Mouse (Mus musculus) frontal cortex, postnatal 10 days (tissue): Measurements from ENCODE around the gene Zc3h15.
"Not testable (repeated sequence)": the region's sequence is repeated elsewhere in the genome, so short reads cannot be mapped to it uniquely, and the experiment has no call there.

Experiments
- DNase-seq, 2 experiments: peaks; one replicate each; pipeline ENCODE4 v3.0.0; 2022; ENCODE audit warnings: low spot score in 2 of 2, mixed read lengths in 1 of 2

Zc3h15 gene

DNA sequence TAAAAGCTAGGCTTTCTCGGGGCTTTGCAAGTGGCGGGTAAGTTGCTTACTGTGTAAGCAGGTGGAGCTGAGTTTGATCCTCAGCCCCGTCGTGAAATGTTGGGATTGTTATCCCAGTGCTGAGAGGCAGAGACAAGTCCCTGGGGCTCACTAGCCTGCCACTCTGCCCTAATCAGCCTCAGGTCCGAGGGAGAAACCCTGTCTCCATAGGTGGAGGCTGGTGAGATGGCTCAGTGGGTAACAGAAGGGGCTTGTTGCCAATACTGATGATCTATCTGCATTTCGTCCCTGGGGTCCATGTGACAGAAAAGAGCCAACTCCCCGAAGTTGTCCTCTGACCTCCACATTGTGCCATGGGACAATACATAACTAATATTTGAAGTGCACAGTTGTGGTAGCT, 30.2 kb downstream of the Zc3h15 start:
- no peak for DNase-seq

DNA sequence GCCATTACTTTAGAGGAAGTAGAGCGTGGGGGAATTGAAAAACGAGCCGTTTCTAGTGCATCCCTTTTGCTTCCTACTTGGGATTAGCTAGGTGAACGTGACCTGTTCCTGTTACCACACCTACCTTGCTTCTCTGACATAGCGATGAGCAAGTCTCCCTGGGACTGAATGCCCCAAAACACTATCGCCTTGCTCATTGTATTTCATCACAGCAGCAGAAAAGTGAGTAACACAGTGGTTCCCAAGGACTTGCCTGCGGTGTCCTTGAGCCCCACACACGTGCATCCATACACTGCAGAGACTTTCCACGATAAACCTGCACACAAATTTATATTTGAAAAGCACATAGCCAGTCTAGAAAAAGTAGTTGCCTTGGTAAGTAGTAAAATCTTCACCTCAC, 30.7 kb downstream of the Zc3h15 start:
- DNase-seq = no peak

DNA sequence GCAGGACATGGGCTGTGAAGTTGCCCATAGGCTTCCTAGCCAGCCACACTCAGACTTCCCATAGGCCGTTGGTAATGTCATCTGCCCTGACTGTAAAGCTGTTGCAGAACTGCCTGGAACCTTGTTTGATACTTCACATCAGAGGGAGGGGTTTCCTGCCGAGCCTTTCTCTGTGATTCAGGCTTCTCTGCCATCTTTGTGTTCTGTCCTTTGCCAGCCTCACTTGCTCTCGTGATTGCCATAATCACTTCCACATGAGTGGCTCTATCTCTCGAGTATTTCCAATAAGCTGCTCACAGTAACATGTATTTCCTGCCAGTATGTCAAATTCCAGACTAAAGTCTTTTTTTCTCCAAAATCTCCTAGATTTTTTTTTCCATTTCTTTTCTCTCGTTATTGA, 31.4 kb downstream of the Zc3h15 start:
- no peak for DNase-seq

DNA sequence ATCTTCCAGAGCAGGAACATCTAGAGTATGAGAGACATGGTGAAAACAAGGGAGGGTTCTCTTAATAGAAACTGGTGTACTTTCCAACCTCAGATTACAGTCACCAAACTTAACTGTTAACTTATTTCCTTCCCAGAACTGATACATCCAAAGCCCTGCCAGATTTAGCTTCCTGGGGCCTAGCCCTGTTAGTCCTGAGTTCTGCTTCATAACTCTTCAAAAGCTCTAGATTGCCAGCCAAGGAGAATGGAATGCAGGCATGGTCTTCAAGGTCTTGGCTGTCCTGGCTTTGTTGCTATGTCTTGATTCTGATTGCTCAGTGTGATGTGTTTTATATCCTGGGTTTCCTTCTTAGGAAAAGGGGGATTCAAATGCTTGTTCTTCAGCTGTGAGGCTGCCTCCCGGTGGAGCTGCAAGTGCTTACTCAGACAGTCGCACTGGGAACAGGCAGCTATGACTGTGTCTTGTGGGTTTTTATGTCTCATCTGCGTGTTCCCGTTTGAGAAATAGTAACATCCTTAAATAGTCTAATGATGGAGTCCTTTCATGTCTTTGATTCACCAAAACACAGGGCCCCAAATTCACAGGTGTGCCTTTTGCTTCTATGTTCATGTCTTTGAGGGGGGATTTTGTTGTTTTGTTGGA, 32.1 kb downstream of the Zc3h15 start:
- no peak for DNase-seq

DNA sequence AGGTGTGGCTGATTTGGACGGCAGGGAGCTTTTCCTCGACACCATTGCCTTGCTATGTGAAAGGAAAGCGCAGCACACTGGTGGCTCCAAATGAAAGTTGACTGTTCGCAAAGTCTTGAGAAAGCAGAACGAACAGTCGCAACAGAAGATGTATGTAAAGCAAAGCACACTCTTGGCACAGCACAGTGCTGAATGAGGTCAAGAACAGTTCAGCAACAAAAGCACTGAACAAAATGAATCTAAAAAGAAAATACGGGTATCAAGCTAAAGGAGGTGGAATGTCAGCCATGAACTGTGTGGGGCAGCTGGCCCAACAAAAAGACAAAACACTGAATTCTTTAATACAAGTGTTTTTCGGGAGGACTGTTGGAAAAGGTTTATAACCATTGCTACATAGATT, 37.1 kb downstream of the Zc3h15 start:
- no peak for DNase-seq

DNA sequence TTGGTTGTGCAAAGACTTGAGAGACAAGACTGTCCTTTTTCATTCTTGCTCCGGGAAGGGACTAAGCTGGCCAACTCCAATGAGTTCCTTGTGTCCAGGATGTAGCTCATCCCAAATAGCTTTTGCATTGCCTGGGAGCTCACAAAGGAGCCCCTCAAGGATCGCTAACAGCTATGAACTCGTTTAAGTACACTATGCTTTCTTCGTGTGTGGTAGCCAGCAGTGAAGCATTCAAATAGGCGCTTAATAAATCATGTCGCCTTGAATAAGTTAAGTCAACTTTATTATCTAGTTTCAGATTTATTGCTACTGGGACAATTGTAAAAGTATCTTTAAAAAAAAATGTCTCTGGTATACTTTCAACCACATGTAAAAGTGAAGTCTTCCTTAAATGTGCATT, 37.5 kb downstream of the Zc3h15 start:
- DNase-seq = no peak

DNA sequence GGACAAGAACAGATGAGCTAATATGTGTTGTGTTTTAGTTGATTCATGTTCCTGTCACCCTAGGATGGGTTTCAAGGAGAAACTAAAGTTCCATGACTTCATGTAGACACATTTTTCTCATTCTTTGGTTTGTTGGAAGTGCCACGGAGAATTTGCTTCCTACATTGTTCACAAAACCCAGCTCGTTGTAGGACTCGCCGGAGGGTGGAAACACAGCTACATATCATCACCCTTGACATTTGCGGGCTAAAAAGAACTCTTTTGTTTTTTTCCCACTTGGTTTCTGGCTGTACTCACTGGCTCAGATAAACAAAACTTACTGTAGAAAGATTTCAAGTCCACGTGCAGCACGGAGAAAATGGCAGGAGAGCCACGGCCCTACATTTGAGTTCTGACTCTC, 38.0 kb downstream of the Zc3h15 start:
- DNase-seq = no peak

DNA sequence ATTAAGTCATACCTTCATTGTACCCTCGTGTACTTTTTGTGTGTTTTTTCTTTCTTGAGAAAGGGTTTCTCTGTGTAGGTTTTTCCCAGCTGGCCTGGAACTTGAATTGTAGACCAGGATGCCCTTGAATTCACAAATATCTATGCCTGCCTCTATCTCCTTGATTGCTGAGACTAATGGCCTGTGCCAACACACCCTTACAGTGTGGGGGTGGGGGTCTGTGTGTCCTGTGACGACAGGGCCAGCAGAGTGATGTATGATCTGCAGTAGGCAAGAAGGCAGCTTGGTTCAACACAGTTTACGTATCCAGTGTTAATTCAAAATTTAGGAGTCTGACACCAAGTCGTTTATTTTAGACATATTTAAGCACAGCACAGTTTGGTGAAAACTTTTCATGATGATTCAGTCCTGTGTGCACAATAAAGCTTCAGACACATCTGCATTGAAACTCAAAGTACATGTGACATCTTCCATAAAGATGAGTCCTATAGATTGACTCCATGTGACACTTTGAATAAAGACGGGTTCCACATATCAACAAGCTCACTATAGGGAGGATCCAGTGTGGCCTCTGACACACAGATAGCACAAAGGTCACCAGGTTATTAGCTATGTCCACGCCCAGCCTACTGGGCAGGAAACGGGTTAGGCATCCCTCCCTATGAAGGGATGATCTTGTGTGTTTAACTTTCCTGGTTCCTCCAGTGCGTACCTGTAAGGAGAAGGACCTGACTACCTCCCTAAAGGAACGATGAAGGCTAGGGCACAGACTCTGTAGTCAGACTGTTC, 39.7 kb downstream of the Zc3h15 start:
- DNase-seq = no peak

DNA sequence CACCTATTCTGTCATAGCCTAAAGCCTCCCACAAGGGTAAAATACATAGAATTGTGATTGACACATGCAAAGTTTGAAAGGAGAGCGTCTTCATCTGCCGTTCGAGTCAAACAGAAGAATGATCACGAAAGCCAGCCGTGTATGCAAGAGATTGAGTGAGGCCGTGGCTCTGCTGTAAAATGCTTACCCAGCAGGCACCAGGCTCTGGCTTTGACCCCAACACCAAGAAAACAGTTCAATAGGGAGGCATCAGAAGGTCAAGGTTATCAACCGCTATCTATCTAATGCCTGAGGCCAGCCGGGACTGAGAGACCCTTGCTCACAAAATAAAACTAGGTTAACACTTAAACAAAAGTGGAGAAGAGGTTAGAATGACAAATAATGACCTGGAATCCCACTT, 40.5 kb downstream of the Zc3h15 start:
- DNase-seq = no peak

DNA sequence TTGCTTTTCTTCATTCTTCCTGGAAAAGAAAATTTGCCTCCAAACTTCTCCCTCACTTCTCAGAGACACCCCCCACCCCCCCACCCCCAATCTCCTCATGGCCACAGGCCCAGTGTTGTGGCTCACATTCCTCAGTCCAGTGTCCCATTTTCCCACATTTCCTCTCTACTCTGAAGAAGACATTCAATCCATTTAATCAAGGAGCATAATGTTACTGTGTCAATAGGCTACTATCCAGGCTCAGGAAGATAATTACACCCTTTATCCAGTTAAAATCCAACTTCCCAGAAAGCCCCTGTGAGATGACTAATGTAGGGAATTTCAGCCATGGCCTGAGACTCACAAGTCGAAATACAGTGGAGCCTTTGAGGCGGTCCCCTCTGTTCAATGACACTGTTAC, 46.1 kb downstream of the Zc3h15 start:
- DNase-seq = no peak

DNA sequence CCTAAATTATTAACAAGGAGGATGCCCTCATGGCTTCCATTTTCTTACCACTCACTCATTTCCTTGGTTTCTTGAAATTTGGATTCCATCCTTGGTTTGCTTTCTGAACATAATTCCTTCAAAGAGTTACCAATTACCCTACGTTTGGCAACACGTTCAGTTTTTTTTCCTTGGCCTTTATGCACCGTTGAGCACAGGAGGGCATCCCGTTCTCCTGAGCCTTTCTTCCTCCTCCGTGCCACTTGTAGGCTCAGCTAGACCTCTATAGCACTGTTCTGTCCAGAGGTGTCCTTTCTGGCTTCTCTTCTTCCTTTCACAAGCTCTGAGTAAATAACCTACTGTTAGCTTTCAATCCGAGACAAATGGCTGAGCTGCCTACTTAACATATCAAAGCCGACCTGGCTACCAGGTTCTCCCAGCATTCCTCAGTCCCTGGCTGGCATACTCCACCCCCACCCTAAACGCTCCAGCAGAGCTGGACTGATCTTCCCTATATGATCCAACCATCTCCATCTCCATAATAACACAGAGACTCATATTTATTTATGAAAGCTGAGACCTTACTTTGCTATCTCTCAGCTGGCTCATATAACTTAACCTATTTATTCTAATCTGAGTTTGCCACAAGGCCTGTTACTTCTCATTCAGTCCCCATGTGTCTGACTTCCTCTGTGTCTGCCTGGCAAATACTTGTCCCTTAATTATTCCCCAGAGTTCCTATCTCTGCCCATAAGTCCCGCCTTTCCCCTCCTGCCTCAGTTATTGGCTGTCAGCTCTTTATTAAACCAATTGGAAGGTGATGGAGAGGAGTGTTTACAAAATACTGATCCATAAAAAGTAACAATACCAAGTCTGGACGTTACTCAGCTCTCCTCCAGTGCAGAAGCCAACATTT, 48.7 kb downstream of the Zc3h15 start:
- DNase-seq = no peak

DNA sequence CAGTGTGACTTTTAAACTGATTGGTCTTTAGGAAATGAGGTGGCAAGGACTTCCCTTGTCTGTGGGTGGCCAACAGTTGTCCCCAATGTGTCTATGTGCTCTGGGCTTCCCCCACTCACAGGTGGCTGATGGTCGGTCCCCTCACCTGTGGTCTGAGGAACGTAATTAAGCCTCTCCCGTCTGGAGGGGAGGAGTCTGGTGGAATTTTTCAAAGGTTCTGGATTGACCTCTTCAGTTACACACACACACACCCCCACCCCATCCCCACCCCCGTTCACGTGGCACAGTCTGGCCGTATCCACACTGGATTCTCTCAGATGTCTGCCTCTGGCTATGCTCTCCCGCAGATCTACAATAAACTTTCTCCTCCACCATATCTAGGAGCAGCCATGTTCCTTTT, 49.8 kb downstream of the Zc3h15 start:
- DNase-seq = no peak

DNA sequence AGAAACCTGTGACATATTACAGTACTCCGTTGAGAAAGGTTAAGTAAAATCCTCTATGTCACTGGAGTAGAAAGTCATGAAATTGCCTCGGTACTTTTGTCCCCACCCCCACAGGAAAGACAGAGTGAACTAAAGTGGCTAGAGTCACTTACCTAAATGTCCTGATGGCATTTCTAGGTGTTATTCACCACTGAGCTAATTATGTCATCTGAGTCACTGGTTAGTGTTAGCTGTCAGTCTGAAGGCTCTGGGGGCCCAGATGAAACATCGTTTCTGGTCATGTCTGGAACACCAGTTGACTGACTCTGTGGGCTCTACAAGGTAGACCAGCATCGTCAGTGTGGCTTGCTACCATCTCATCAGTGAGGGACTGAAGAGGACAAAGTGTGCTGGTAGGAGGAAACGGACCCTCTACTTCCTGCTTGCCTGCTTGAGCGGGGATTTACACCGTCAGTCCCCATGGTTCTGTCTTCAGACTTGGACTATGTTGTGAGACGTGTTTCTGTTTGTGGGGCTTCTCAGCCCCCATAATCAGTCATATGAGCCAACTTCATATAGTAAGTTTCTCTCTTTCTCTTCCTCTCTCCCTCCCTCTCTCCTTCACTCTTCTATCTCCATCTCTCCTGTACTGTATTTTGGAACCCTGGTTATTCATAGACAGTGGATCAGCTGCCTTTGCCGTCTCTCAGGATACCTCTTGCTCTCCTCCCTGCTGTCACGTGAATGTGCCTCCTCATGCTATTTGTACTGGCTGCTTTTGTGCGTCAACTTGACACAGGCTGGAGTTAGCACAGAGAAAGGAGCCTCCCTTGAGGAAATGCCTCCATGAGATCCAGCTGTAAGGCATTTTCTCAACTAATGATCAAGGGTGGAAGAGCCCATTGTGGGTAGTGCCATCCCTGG, 51.4 kb downstream of the Zc3h15 start:
- no peak for DNase-seq

DNA sequence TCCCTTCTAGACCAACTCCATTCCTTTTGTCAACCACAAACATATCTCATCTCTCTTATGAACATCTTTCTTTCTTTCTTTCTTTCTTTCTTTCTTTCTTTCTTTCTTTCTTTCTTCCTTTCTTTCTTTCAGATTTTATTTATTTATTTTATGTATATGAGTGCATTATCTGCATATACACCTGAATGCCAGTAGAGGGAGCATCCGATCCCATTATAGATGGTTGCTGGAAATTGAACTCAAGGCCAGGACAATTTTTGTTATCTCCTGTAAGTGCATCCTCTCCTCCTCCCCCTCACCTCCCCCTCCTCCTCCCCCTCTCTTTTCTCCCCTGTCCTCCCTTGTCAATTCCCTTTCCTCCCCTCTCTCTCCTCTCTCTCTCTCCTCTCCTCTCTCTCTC, 54.2 kb downstream of the Zc3h15 start:
- no peak for DNase-seq

DNA sequence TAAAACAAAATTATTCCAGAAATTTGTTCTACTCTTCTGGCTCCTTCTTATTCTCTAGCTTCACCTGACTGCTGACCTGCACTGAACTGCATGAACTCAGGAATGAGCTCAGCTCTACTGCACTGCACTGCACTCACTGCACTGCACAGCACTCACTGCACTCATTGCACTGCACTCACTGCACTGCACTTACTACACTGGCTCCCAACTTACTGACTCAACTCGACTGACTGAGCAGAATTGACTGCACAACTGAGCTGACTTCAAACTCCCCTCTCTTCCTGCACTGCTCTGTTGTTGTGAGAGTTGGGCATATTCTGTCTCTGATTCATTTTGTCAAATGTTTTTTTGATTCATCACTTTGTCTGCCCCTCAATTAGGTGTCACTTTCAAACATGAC, 55.1 kb downstream of the Zc3h15 start:
- no peak for DNase-seq

DNA sequence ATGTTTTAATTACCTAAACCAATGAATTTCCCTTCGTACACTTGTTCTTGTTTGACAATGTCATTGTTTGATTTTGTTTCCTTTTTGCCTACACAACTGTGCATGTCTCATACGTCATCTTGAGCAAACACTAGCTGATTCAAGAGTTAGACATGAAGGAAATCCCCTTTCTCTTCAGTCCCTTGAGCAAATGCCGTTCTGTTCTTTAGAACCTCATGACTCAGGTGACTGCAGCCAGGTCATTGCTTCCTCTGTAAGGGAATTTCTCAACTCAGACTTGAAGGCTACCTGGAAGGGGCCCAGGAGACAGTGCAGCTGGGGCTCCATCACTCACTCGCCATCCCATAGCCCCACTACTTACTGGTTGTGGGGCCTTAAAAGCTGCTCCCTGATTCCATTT, 56.4 kb downstream of the Zc3h15 start:
- no peak for DNase-seq

DNA sequence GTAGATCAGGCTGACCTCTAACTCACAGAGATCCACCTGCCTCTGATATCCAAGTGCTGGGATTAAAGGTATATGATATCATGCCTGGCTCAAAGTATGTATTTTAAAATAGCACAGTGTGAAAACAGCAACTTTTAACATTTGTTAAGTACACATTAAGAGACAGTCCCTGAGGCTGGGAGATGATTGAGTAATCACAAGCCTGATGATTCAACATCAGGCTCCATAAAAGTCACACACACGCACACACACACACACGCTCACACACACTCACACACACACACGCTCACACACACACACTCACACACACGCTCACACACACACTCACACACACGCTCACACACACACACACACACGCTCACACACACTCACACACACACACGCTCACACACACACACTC, 58.2 kb downstream of the Zc3h15 start:
- DNase-seq = no peak

DNA sequence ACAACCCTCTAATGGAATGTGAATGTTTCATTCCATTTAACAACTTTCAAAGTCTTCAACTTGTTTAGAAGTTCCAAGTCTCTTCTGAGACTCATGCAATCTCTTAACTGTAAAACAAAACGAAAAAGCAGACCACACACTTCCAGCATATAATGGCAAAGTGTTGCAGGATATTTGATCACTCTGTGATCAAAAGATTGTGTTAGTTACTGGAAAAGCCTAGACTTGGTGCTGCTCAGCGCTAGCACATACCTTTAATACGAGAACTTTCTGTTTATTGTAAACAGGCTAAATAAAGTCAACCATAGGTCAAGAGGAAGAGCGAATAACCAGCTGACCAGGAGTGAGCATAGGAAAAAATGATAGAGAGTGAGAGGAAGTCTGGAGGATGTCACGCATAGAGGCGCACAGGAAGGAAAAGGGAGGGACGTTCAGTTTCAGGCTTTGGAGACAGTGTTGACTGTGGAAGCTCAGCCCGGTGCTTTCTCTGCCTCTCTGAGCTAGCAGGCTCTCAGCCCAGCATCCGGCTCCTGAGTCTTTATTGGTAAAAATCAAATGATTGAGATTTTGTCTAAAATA, 61.4 kb downstream of the Zc3h15 start:
- DNase-seq = no peak

DNA sequence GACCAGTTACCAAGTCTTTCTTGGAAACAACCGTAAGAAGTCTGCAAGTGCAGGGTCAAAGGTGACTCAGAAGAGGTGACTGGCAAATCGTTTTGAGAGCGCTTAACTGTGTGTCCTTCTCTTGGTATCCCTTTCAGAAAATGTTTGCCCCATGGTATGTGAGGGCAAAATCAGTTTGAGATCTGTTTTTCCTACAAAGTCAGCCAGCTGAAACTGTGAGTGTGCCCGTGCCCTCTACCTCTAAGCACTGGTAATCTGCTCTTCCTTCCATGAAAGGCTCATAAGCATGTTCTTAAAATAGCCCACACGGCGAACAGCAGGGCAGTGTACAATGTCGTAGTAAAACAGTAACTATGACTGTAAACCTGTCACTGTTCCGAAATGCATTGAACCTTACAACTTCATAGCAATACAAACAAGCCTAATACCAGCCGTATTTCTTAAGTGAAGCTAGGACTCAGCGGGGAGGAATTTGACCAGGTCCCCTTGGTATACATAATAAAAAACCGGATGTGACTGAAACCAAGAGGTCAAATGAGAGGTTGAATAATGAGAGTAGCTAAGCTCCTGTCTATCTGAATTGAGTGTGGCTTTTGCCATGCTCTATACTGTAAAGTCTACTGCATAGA, 65.8 kb downstream of the Zc3h15 start:
- no peak for DNase-seq

DNA sequence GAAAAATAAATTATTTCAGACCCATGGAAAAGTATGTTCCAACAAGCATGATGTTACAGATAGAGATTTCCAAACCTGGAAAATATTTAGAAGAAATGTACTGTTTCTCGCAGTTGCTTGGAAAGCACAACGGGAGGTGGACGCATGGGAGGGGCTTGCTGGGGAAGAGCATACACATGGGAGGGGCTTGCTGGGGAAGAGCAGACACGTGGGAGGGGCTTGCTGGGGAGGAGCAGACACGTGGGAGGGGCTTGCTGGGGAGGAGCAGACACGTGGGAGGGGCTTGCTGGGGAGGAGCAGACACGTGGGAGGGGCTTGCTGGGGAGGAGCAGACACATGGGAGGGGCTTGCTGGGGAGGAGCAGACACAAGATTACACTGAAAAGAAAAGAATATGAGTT, 69.0 kb downstream of the Zc3h15 start:
- DNase-seq = not testable (repeated sequence)

DNA sequence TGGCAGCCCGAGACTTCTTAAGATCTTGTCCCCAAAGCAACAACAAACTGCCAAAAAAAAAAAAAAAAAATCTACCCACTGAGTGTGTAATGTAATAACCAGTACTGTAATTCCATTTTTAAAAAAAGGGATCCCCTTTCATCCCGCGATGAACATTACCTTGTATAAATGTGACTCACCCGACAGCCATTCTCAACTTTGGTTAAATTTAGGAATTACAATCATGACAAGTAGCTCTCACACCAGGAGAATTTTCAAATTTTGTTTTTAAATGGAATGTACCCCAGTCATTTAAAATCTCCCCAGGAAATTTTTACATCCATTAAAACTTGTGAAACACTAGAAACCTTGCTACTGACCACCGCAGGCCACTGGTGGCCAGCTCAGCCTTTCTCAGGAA, 69.7 kb downstream of the Zc3h15 start:
- no peak for DNase-seq
